ENCODE assay signal across 27 mouse cellular contexts in genomic region chr11:19873796-19874195, GRCm38 (mm10).
"Had no signal": no experiment of that assay in that cellular context is flagged by ENCODE, and none has a peak within 500 bp of the region (broad histone marks: within the 10 kb centered on the region; RNA-seq: fewer than 3 reads in every experiment).

No protein-coding gene starts in this region.

- H3K4me1 ChIP-seq: intestine, embryonic 15.5 days; kidney, embryonic 15.5 days; neural tube, embryonic 13.5 days; stomach, embryonic 15.5 days had no signal

- H3K9ac ChIP-seq: intestine, embryonic 15.5 days; kidney, embryonic 15.5 days; limb, embryonic 12.5 days; limb, embryonic 15.5 days; liver, embryonic 14.5 days; liver, postnatal 0 days; lung, embryonic 14.5 days; midbrain, embryonic 13.5 days; neural tube, embryonic 13.5 days; stomach, embryonic 15.5 days had no signal

- ATAC-seq: intestine, embryonic 15.5 days; liver, postnatal 0 days; lung, postnatal 0 days; midbrain, embryonic 13.5 days; midbrain, embryonic 16.5 days had no signal

- H3K27me3 ChIP-seq: intestine, embryonic 15.5 days; kidney, embryonic 15.5 days; limb, embryonic 12.5 days; limb, embryonic 15.5 days; midbrain, embryonic 13.5 days; neural tube, embryonic 13.5 days; stomach, embryonic 15.5 days had no signal

- H3K9me3 ChIP-seq: intestine, embryonic 15.5 days; kidney, embryonic 15.5 days; limb, embryonic 12.5 days; limb, embryonic 15.5 days; midbrain, embryonic 13.5 days; neural tube, embryonic 13.5 days; stomach, embryonic 15.5 days had no signal

- H3K4me3 ChIP-seq: intestine, embryonic 15.5 days; kidney, embryonic 15.5 days; left cerebral cortex, adult 2 months; limb, embryonic 12.5 days; limb, embryonic 15.5 days; midbrain, embryonic 13.5 days; myocyte; neural tube, embryonic 13.5 days; stomach, embryonic 15.5 days had no signal

- H3K36me3 ChIP-seq: intestine, embryonic 15.5 days; kidney, embryonic 15.5 days; limb, embryonic 12.5 days; limb, embryonic 15.5 days; midbrain, embryonic 13.5 days; neural tube, embryonic 13.5 days; stomach, embryonic 15.5 days had no signal

- H3K27ac ChIP-seq: intestine, embryonic 15.5 days; kidney, embryonic 15.5 days; left cerebral cortex, adult 2 months; limb, embryonic 12.5 days; limb, embryonic 15.5 days; liver, embryonic 14.5 days; macrophage; midbrain, embryonic 13.5 days; neural tube, embryonic 13.5 days; stomach, embryonic 15.5 days had no signal

- H3K4me2 ChIP-seq: intestine, embryonic 15.5 days; kidney, embryonic 15.5 days; limb, embryonic 12.5 days; limb, embryonic 15.5 days; liver, embryonic 11.5 days; lung, embryonic 14.5 days; midbrain, embryonic 13.5 days; neural tube, embryonic 13.5 days; stomach, embryonic 15.5 days had no signal

- DNase-seq: kidney, adult 11 months; kidney, adult 8-10 months; kidney, postnatal 10 days; kidney, postnatal 36 days; layer of hippocampus, postnatal 36 days; liver, postnatal 0 days; lung, embryonic 14.5 days; retina, postnatal 1 day; right cerebral cortex, postnatal 25 days; spleen, adult 18-20 months; thymus, adult 2 months; thymus, postnatal 14 days; thymus, postnatal 4 days had no signal
